Mouse (Mus musculus) liver, postnatal 0 days (tissue): ENCODE results near the gene Dnah2. TPM values are rescaled to one million over a fixed set of nuclear protein-coding genes. Genes with fewer than 3 reads are reported as not detected.
A peak's percentile ranks its signal among the peaks of the same experiment; 100 is the strongest.

Experiments used
- ATAC-seq: fragments of 200-750 bp; cut with Nextera tagmentation; 2 replicates; pipeline ENCODE4 v1.8.0; 2017; ENCODE audit warnings: mild to moderate bottlenecking, moderate library complexity
- DNase-seq: peaks from one replicate; pipeline ENCODE4 v3.0.0-alpha.2; 2016
- H3K27ac ChIP-seq: fragments of 300-500 bp; sonication (generic); 2 replicates; pipeline ENCODE4 v1.5.1; 2014; ENCODE audit warnings: antibody characterized with exemption, moderate library complexity, mild to moderate bottlenecking, low read depth
- H3K27me3 ChIP-seq: fragments of 300-500 bp; sonication (generic); 2 replicates; pipeline ENCODE4 v1.6.1; 2014; ENCODE audit warnings: low read length, control low read depth, mixed read lengths; ENCODE audit not compliant: insufficient read depth
- H3K36me3 ChIP-seq: fragments of 300-500 bp; sonication (generic); replicated peaks from 2 replicates; pipeline ENCODE4 v1.6.1; 2014; ENCODE audit warnings: mild to moderate bottlenecking, control low read depth, low read length, moderate library complexity, mixed read lengths; ENCODE audit not compliant: insufficient read depth
- H3K4me1 ChIP-seq: fragments of 300-500 bp; sonication (generic); 2 replicates; pipeline ENCODE4 v1.6.1; 2014; ENCODE audit warnings: antibody characterized with exemption, mild to moderate bottlenecking, control low read depth; ENCODE audit not compliant: insufficient read depth
- H3K4me2 ChIP-seq: fragments of 300-500 bp; sonication (generic); 2 replicates; pipeline ENCODE4 v1.6.1; 2014; ENCODE audit warnings: low read depth, mild to moderate bottlenecking, low read length, moderate library complexity, mixed read lengths
- H3K4me3 ChIP-seq: fragments of 300-500 bp; sonication (generic); 2 replicates; pipeline ENCODE4 v1.5.1; 2014; ENCODE audit warnings: low read depth, low read length
- H3K9ac ChIP-seq: fragments of 300-500 bp; sonication (generic); replicated peaks from 2 replicates; pipeline ENCODE4 v1.6.1; 2014; ENCODE audit warnings: mild to moderate bottlenecking, moderate library complexity
- H3K9me3 ChIP-seq: fragments of 300-500 bp; sonication (generic); 2 replicates; pipeline ENCODE4 v1.6.1; 2016; ENCODE audit warnings: mild to moderate bottlenecking, control low read depth, low read length, mixed read lengths
- CTCF ChIP-seq: sonication (generic); IDR thresholded peaks from 2 replicates; pipeline ENCODE4 v1.5.1; 2016; ENCODE audit warnings: antibody characterized with exemption, low read depth
- EP300 ChIP-seq: IDR thresholded peaks from 2 replicates; pipeline ENCODE4 v1.6.1; 2016; ENCODE audit warnings: antibody characterized with exemption, low read depth, mild to moderate bottlenecking
- WGBS: fragments of 180-500 bp; shearing (Covaris S2); extraction: QIAGEN DNeasy Blood & Tissue Kit; methylation state at CpG from one replicate; pipeline ENCODE4 v1.1.7; 2014; ENCODE audit not compliant: insufficient replicate concordance; 5-methylcytosine and 5-hydroxymethylcytosine counted together
- polyA plus RNA-seq: library from polyadenylated mRNA; unstranded; fragments of >200 nt; fragmentation: Nextera tagmentation; extraction: Ambion mirVana; gene quantifications from 2 replicates; pipeline ENCODE4 v1.2.1, GENCODE M21; 2015

The Dnah2 gene
- polyA plus RNA-seq, 1 experiment from 2014 or later = 0.04 TPM

DNA sequence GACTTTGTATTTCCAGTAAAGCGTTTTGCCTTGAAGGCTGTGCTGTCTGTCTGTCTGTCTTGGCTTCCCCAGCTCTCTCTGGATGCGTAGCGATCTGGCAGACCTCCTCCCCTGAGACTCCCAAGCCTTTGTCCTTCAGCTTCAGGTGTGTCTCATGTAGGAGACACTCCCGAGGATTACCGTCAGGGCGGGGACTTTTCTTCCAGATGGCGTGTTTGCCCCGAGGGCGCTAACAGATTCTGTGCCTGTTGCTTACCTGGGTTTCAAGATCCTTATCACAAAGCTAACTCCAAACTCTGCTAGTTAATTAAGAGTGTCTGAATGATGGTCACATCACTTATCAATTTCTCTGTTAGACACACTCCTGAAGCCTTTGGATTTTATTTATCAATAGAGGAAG is 79.6 kb downstream of the Dnah2 start:
- no peaks in the 10 kb centered on the region for H3K4me1 ChIP-seq
- TF ChIP-seq EP300 (no peak), CTCF (no peak)
- H3K27ac ChIP-seq = no peak overlapping the region
- no peak overlapping the region for H3K9ac ChIP-seq
- H3K4me2 ChIP-seq = no peak overlapping the region
- H3K36me3 ChIP-seq = no peaks in the 10 kb centered on the region
- H3K4me3 ChIP-seq = no peak overlapping the region
- H3K9me3 ChIP-seq = no peaks in the 10 kb centered on the region
- ATAC-seq (no peak), DNase-seq (no peak)
- WGBS = 79% methylated on average over 9 of the region's 9 CpGs
- H3K27me3 ChIP-seq = no peaks in the 10 kb centered on the region

- Histone ChIP-seq H3K36me3 (no peaks in the 10 kb centered on the region), H3K9me3 (no peaks in the 10 kb centered on the region), H3K27me3 (no peaks in the 10 kb centered on the region), H3K4me3 (no peak overlapping the region), H3K4me1 (no peaks in the 10 kb centered on the region; the same call in 1 of the 2 replicates), H3K4me2 (no peak overlapping the region), H3K9ac (no peak overlapping the region), H3K27ac (no peak overlapping the region)
- WGBS = 90% methylated on average over 7 of the region's 7 CpGs
- no peak for DNase-seq
- ATAC-seq = no peak
- no peak for TF ChIP-seq CTCF
- TF ChIP-seq EP300 = no peak
These were observed 84.9 kb downstream of the Dnah2 start for GRCm38 (mm10) chr11:69463996-69464395.

GRCm38 (mm10) chr11:69461568-69461967 is 87.3 kb downstream of the Dnah2 start:
- Histone ChIP-seq H3K9ac (no peak overlapping the region), H3K27me3 (no peaks in the 10 kb centered on the region), H3K4me2 (no peak overlapping the region), H3K4me3 (no peak overlapping the region), H3K4me1 (no peaks in the 10 kb centered on the region; the same call in 1 of the 2 replicates), H3K36me3 (no peaks in the 10 kb centered on the region), H3K9me3 (no peaks in the 10 kb centered on the region), H3K27ac (no peak overlapping the region)
- DNase-seq (no peak), ATAC-seq (no peak)
- WGBS = 48% methylated on average over 5 of the region's 5 CpGs
- TF ChIP-seq CTCF (no peak), EP300 (no peak)

DNA sequence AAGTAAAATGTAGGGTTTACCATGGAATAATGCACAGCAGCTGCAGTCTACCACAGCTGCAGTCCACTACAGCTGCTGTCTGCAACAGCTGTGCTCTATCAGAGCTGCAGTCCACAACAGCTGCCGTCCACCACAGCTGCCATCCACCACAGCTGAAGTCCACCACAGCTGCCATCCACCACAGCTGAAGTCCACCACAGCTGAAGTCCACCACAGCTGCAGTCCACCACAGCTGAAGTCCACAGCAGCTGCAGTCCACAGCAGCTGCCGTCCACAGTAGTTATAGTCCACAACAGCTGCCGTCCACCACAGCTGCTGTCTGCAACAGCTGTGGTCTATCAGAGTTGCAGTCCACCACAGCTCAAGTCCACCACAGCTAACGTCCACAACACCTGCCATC is 89.0 kb downstream of the Dnah2 start:
- DNase-seq (no peak), ATAC-seq (no peak)
- Histone ChIP-seq H3K4me1 (no peaks in the 10 kb centered on the region; the same call in 1 of the 2 replicates), H3K4me3 (no peak overlapping the region), H3K27ac (no peak overlapping the region), H3K36me3 (no peaks in the 10 kb centered on the region), H3K9ac (no peak overlapping the region), H3K9me3 (no peaks in the 10 kb centered on the region), H3K27me3 (no peaks in the 10 kb centered on the region), H3K4me2 (no peak overlapping the region)
- TF ChIP-seq EP300 (no peak), CTCF (no peak)
- WGBS = 63% methylated on average over 4 of the region's 4 CpGs

DNA sequence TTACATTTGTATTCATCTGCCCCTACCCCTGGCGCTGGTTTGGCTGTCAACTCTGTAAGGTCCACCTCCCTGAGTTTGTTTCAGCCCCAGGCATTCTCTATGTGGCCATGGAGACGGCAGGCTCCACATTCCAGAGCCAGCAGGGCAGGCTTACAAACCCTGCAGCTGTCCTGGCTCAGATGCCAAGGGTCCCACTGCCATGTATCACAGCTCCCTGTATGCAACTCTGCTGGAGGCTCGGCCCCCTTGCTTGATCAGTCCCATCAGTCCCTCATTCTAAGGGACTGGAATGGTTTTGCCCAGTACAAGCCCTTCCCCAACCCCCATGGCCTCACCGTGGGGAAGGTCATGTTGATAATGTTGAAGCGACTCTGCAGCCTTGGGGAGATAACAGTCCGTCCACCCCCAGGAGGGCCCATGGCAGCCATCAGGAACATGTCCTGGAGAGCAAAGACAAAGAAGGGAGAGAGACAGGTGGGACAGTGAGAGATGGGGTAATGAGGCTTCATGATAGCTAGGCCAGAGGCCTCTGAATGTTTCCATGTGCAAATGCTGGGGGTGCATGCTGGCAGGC is 91.8 kb downstream of the Dnah2 start:
- Histone ChIP-seq H3K4me3 (no peak overlapping the region), H3K36me3 (no peaks in the 10 kb centered on the region), H3K4me2 (no peak overlapping the region), H3K9me3 (no peaks in the 10 kb centered on the region), H3K4me1 (no peaks in the 10 kb centered on the region; the same call in 1 of the 2 replicates), H3K27me3 (no peaks in the 10 kb centered on the region), H3K9ac (no peak overlapping the region), H3K27ac (no peak overlapping the region)
- 48% methylated on average over 6 of the region's 6 CpGs for WGBS
- no peak for TF ChIP-seq CTCF
- no peak for TF ChIP-seq EP300
- DNase-seq = no peak
- no peak for ATAC-seq

DNA sequence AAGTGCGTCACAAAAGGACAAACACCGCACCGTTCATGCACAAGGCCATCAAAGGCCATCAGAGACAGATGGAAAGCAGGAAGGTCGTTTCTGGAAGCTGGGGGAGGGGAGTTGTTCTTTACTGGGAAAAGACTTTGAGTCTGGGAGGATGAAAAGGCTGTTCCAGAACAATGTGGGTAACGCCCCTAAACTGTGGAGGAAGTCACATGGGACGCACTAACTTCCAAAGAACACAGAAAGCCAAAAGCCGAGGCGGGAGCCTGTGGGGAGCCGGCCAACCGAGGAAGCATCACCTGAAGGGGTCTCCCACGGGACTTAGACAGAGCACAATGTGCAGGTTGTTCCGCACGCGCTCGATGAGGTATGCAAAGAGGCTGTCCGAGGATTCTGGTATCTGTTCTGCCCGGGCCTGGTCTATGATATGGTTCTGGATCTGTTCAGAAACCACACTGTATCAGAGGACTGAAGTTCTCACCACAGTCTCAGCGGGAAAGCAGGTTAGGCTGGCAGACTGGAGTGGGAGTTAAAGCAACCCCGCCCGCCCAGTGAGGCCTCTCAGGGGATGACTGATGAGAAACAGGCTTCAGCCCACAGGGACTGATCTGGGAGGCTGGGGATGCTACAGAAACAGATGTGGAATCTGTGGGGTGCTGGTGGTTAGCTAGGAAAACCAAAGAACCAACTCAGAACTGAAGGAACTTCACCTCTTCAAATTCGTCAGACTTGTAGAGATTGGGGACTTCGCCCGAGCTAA is 96.6 kb downstream of the Dnah2 start:
- TF ChIP-seq EP300 (no peak), CTCF (no peak)
- peak; percentile 19; the same call in 1 of the 2 replicates for ATAC-seq
- H3K27ac ChIP-seq = peak overlapping the region; percentile 60; the same call in 1 of the 2 replicates
- 56% methylated on average over 23 of the region's 23 CpGs for WGBS
- H3K4me1 ChIP-seq = no peaks in the 10 kb centered on the region
- no peak overlapping the region for H3K4me3 ChIP-seq
- H3K9ac ChIP-seq = no peak overlapping the region
- H3K4me2 ChIP-seq = no peak overlapping the region
- H3K9me3 ChIP-seq = no peaks in the 10 kb centered on the region
- no peaks in the 10 kb centered on the region; the same call in 1 of the 2 replicates for H3K27me3 ChIP-seq
- DNase-seq = no peak
- H3K36me3 ChIP-seq = no peaks in the 10 kb centered on the region
